In the genomic region with DNA sequence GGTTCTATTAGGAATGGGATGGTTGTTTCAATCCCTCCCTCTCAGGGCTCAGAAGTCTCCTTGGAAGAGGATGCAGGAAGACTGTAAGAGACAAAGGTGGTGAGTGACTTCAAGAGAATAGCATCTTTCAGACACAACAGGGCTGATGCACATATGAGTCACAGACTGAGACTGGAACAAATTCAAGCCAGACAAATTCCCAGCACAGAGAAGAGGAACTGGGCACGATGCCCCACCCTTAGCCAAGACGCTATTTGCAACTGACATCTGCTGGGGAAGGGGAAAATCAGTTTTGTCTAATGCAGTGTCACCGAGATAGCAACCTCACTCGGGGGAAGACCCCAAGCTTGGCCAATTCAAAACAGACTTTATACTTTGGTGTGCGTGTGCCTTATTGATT, we compare ENCODE assay signal across 14 mouse cellular contexts. TPM values are rescaled to one million over a fixed set of nuclear protein-coding genes. Genes with fewer than 3 reads are reported as not detected.
A peak's percentile ranks its signal among the peaks of the same experiment; 100 is the strongest.
DNase-seq lines count a peak whose midpoint lies in the region; ATAC-seq and TF ChIP-seq lines count a peak whose summit lies in the region.
"Had no signal": no experiment of that assay in that cellular context is flagged by ENCODE, and none has a peak within 500 bp of the region (broad histone marks: within the 10 kb centered on the region; RNA-seq: fewer than 3 reads in every experiment).

No protein-coding gene starts in this region.

- no peaks in the 10 kb centered on the region for H3K4me1 ChIP-seq in hindbrain, postnatal 0 days (ENCODE audit: insufficient read depth, low read length)
- H3K4me1 ChIP-seq in hindbrain, embryonic 10.5 days (replicated peaks), result 0 out of 2 replicates have a peak, but pooled peaks cover 3% of the 10 kb centered on the region
- H3K4me1 ChIP-seq in forebrain, postnatal 0 days (ENCODE audit: insufficient read depth), result no peaks in the 10 kb centered on the region
- no peaks in the 10 kb centered on the region for H3K4me1 ChIP-seq in liver, postnatal 0 days (ENCODE audit: insufficient read depth)

- H3K4me3 ChIP-seq in hindbrain, postnatal 0 days (ENCODE audit: low read length), result no peak overlapping the region
- H3K4me3 ChIP-seq in hindbrain, embryonic 10.5 days, result no peak overlapping the region
- no peak overlapping the region for H3K4me3 ChIP-seq in forebrain, postnatal 0 days (ENCODE audit: low read depth, low read length)
- H3K4me3 ChIP-seq in liver, postnatal 0 days (ENCODE audit: low read depth, low read length), result no peak overlapping the region
- H3K4me3 ChIP-seq: erythroblast, embryonic 14.5 days had no signal

- no peak for TF ChIP-seq EP300 in liver, postnatal 0 days (IDR thresholded peaks at IDR 0.05; ENCODE audit: low read depth)

- no peak overlapping the region for H3K4me2 ChIP-seq in hindbrain, postnatal 0 days (ENCODE audit: low read depth, low read length)
- no peak overlapping the region for H3K4me2 ChIP-seq in forebrain, postnatal 0 days (ENCODE audit: low read depth)
- no peak overlapping the region for H3K4me2 ChIP-seq in liver, postnatal 0 days (ENCODE audit: low read depth, low read length)

- TF ChIP-seq CTCF in hindbrain, postnatal 0 days (IDR thresholded peaks at IDR 0.05; ENCODE audit: low read depth), result no peak
- TF ChIP-seq CTCF in forebrain, postnatal 0 days (IDR thresholded peaks at IDR 0.05; ENCODE audit: low read depth), result no peak
- TF ChIP-seq CTCF in liver, postnatal 0 days (IDR thresholded peaks at IDR 0.05; ENCODE audit: low read depth), result no peak

- peak; percentile 37 for DNase-seq in hindbrain, postnatal 0 days (ENCODE audit: low spot score)
- DNase-seq in hindbrain, embryonic 10.5 days (ENCODE audit: low spot score), result no peak
- DNase-seq in NIH3T3 (ENCODE audit: low read depth), result peak; percentile 61
- peak; percentile 54 for DNase-seq in forebrain, postnatal 0 days
- peak; percentile 54 to 58 for DNase-seq in right cerebral cortex, postnatal 10 days (ENCODE audit: low spot score in 2 of 2)
- DNase-seq in thymus, postnatal 14 days, result no peak
- no peak for DNase-seq in liver, postnatal 0 days
- DNase-seq: adrenal gland, postnatal 10 days; kidney, postnatal 10 days had no signal

- no peak for ATAC-seq in hindbrain, postnatal 0 days
- peak; percentile 54 for ATAC-seq in forebrain, postnatal 0 days
- no peak for ATAC-seq in activated CD4-positive, CD25-positive, alpha-beta regulatory T cell, adult 4 months
- ATAC-seq in liver, postnatal 0 days, result no peak
- ATAC-seq: inflammation-experienced regulatory T-cells, adult 6 months had no signal

- no peak overlapping the region for H3K9ac ChIP-seq in hindbrain, postnatal 0 days (replicated peaks; ENCODE audit: low read length)
- no peak overlapping the region for H3K9ac ChIP-seq in forebrain, postnatal 0 days
- no peak overlapping the region for H3K9ac ChIP-seq in liver, postnatal 0 days (replicated peaks)

- no peaks in the 10 kb centered on the region for H3K36me3 ChIP-seq in hindbrain, postnatal 0 days (ENCODE audit: insufficient read depth, low read length)
- H3K36me3 ChIP-seq in hindbrain, embryonic 10.5 days, result no peaks in the 10 kb centered on the region
- no peaks in the 10 kb centered on the region for H3K36me3 ChIP-seq in forebrain, postnatal 0 days (ENCODE audit: insufficient read depth)
- no peaks in the 10 kb centered on the region for H3K36me3 ChIP-seq in liver, postnatal 0 days (replicated peaks; ENCODE audit: insufficient read depth, low read length)
- H3K36me3 ChIP-seq: G1E had no signal

- 47% methylated on average over 5 of the region's 5 CpGs for WGBS in hindbrain, postnatal 0 days
- WGBS in hindbrain, embryonic 10.5 days, result 88% methylated on average over 5 of the region's 5 CpGs
- WGBS in forebrain, postnatal 0 days, result 52% methylated on average over 5 of the region's 5 CpGs
- 56% methylated on average over 5 of the region's 5 CpGs for WGBS in liver, postnatal 0 days (ENCODE audit: insufficient replicate concordance)

- no peaks in the 10 kb centered on the region for H3K9me3 ChIP-seq in hindbrain, postnatal 0 days (ENCODE audit: low read length)
- H3K9me3 ChIP-seq in hindbrain, embryonic 10.5 days, result no peaks in the 10 kb centered on the region
- H3K9me3 ChIP-seq in forebrain, postnatal 0 days (ENCODE audit: low read length), result no peaks in the 10 kb centered on the region
- no peaks in the 10 kb centered on the region for H3K9me3 ChIP-seq in liver, postnatal 0 days (ENCODE audit: low read length)

- H3K27me3 ChIP-seq in hindbrain, postnatal 0 days (ENCODE audit: insufficient read depth, low read length), result no peaks in the 10 kb centered on the region
- no peaks in the 10 kb centered on the region for H3K27me3 ChIP-seq in hindbrain, embryonic 10.5 days (ENCODE audit: insufficient read depth, poor library complexity, severe bottlenecking)
- no peaks in the 10 kb centered on the region for H3K27me3 ChIP-seq in forebrain, postnatal 0 days (ENCODE audit: insufficient read depth, low read length)
- no peaks in the 10 kb centered on the region for H3K27me3 ChIP-seq in liver, postnatal 0 days (ENCODE audit: insufficient read depth, low read length)

- no peak overlapping the region for H3K27ac ChIP-seq in hindbrain, postnatal 0 days
- no peak overlapping the region for H3K27ac ChIP-seq in hindbrain, embryonic 10.5 days
- no peak overlapping the region for H3K27ac ChIP-seq in forebrain, postnatal 0 days (ENCODE audit: low read depth, low read length)
- no peak overlapping the region for H3K27ac ChIP-seq in liver, postnatal 0 days (ENCODE audit: low read depth)

RNA-seq across cellular contexts. Expression of gene Kif5c, which starts 9.5 kb away (rescaled TPM):
- total RNA-seq in hindbrain, postnatal 0 days (2014; rRNA removed), result 262 and 290 TPM in 2 replicates
- 145 and 151 TPM in 2 replicates for polyA plus RNA-seq in hindbrain, postnatal 0 days (2015; fragmentation: Nextera tagmentation; extraction: Ambion mirVana)
- polyA plus RNA-seq in hindbrain, embryonic 10.5 days (2016; fragmentation: Nextera tagmentation; extraction: Ambion mirVana), result 45.8 and 67.6 TPM in 2 replicates
- 349 and 408 TPM in 2 replicates for total RNA-seq in forebrain, postnatal 0 days (2014; rRNA removed)
- 112 and 163 TPM in 2 replicates for polyA plus RNA-seq in forebrain, postnatal 0 days (2015; fragmentation: Nextera tagmentation; extraction: Ambion mirVana)
- 1 to 10 TPM; 1.5 to 2.0 TPM for polyA plus RNA-seq in activated CD4-positive, CD25-positive, alpha-beta regulatory T cell, adult 4 months (2017; shearing (Covaris generic))
- 0.12 and 0.13 TPM in 2 replicates for polyA plus RNA-seq in liver, postnatal 0 days (2015; fragmentation: Nextera tagmentation; extraction: Ambion mirVana)
- total RNA-seq: megakaryocyte progenitor cell, adult 5-6 weeks had no signal
- polyA plus RNA-seq: erythroblast, embryonic 14.5 days had no signal

Comparison
In these comparisons a context has a peak if more than half of its experiments do, and no peak if none do; other contexts are left out.
1. DNase-seq: peak in hindbrain, postnatal 0 days (single experiment), NIH3T3 (single experiment), forebrain, postnatal 0 days (single experiment) and right cerebral cortex, postnatal 10 days (2 of 2); none in hindbrain, embryonic 10.5 days (single experiment), thymus, postnatal 14 days (single experiment) and liver, postnatal 0 days (single experiment).
2. RNA of gene Kif5c, which starts 9.5 kb away (polyA plus RNA-seq): 112 to 163 TPM in forebrain, postnatal 0 days, 145 to 151 TPM in hindbrain, postnatal 0 days and 45.8 to 67.6 TPM in hindbrain, embryonic 10.5 days; 1.5 to 2.0 TPM in activated CD4-positive, CD25-positive, alpha-beta regulatory T cell, adult 4 months and 0.12 to 0.13 TPM in liver, postnatal 0 days; every median in the first group is over 10 times any median in the second.